Mouse (Mus musculus) thymus, adult 2 months (tissue): ENCODE measurements around the gene Plaur. TPM values are rescaled to one million over a fixed set of nuclear protein-coding genes. Genes with fewer than 3 reads are reported as not detected.
A peak's percentile ranks its signal among the peaks of the same experiment; 100 is the strongest.

Source experiments
- DNase-seq: peaks from one replicate; pipeline ENCODE4 v3.0.0; 2021
- H3K27ac ChIP-seq: fragments of 200-500 bp; 2 replicates; pipeline ENCODE4 v1.5.1; 2012; ENCODE audit warnings: low read length, control low read depth; ENCODE audit not compliant: control insufficient read depth, insufficient read depth
- H3K27me3 ChIP-seq: fragments of 200-500 bp; 2 replicates; pipeline ENCODE4 v1.6.1; 2012; ENCODE audit warnings: mild to moderate bottlenecking, low read length, moderate library complexity, mixed read lengths; ENCODE audit not compliant: control insufficient read depth, insufficient read depth
- H3K36me3 ChIP-seq: fragments of 200-500 bp; 2 replicates; pipeline ENCODE4 v1.6.1; 2012; ENCODE audit warnings: mild to moderate bottlenecking, low read length, moderate library complexity; ENCODE audit not compliant: control insufficient read depth, insufficient read depth
- H3K4me1 ChIP-seq: fragments of 200-500 bp; replicated peaks from 2 replicates; pipeline ENCODE4 v1.6.1; 2012; ENCODE audit warnings: low read length; ENCODE audit not compliant: control insufficient read depth, insufficient read depth
- H3K4me3 ChIP-seq: fragments of 200-500 bp; 2 replicates; pipeline ENCODE4 v1.5.1; 2012; ENCODE audit warnings: mild to moderate bottlenecking, low read length, control low read depth, moderate library complexity; ENCODE audit not compliant: control insufficient read depth, insufficient read depth
- CTCF ChIP-seq: fragments of 200-500 bp; IDR thresholded peaks from 2 replicates; pipeline ENCODE4 v1.5.1; 2012; ENCODE audit warnings: mild to moderate bottlenecking, control low read depth, low read length, moderate library complexity, borderline replicate concordance; ENCODE audit not compliant: control insufficient read depth, poor library complexity, insufficient read depth; ENCODE audit errors: extremely low read depth
- POLR2A ChIP-seq: fragments of 200-500 bp; IDR thresholded peaks from 2 replicates; pipeline ENCODE4 v1.6.1; 2012; ENCODE audit warnings: mild to moderate bottlenecking, low read length, control low read depth, moderate library complexity; ENCODE audit not compliant: control insufficient read depth, poor library complexity, insufficient read depth; ENCODE audit errors: extremely low read depth
- WGBS: fragments of 180-500 bp; shearing (Covaris S2); methylation state at CpG from one replicate; pipeline ENCODE4 v1.1.7; 2018; 5-methylcytosine and 5-hydroxymethylcytosine counted together
- polyA plus RNA-seq: library from polyadenylated mRNA; depleted of rRNA; stranded (reverse); fragments of >200 nt; gene quantifications from 2 replicates; pipeline ENCODE4 v1.2.3, GENCODE M21; 2012

Gene Plaur
- polyA plus RNA-seq, 1 experiment = 9.5 TPM

- 13% methylated on average over 1 of the region's 1 CpGs for WGBS
- H3K27ac ChIP-seq = no peak overlapping the region
- DNase-seq = peak; percentile 86
- no peak overlapping the region for H3K4me3 ChIP-seq
- no peaks in the 10 kb centered on the region for H3K27me3 ChIP-seq
- TF ChIP-seq POLR2A = no peak
- TF ChIP-seq CTCF = peak; percentile 91; the same call in 1 of the 2 replicates
- no peaks in the 10 kb centered on the region for H3K36me3 ChIP-seq
- peaks cover 7% of the 10 kb centered on the region for H3K4me1 ChIP-seq
These were observed 20.5 kb upstream of the Plaur start for GRCm38 (mm10) chr7:24441785-24442184.

- Histone ChIP-seq H3K27me3 (no peaks in the 10 kb centered on the region), H3K4me1 (peaks cover 7% of the 10 kb centered on the region), H3K4me3 (no peak overlapping the region), H3K27ac (no peak overlapping the region), H3K36me3 (no peaks in the 10 kb centered on the region)
- TF ChIP-seq POLR2A (no peak), CTCF (no peak)
- 78% methylated on average over 8 of the region's 8 CpGs for WGBS
- DNase-seq = no peak
These were observed 20.0 kb upstream of the Plaur start for GRCm38 (mm10) chr7:24442313-24442712.

- no peaks in the 10 kb centered on the region for H3K36me3 ChIP-seq
- DNase-seq = no peak
- peaks cover 16% of the 10 kb centered on the region for H3K4me1 ChIP-seq
- no peak overlapping the region for H3K4me3 ChIP-seq
- TF ChIP-seq CTCF = no peak
- TF ChIP-seq POLR2A = no peak
- no peak overlapping the region for H3K27ac ChIP-seq
- no peaks in the 10 kb centered on the region for H3K27me3 ChIP-seq
- WGBS = 75% methylated on average over 9 of the region's 9 CpGs
These were observed 16.9 kb upstream of the Plaur start for GRCm38 (mm10) chr7:24445266-24445926.

- Histone ChIP-seq H3K27ac (no peak overlapping the region), H3K4me1 (peaks cover 29% of the 10 kb centered on the region), H3K36me3 (no peaks in the 10 kb centered on the region), H3K27me3 (no peaks in the 10 kb centered on the region), H3K4me3 (no peak overlapping the region)
- DNase-seq = no peak
- no peak for TF ChIP-seq CTCF
- TF ChIP-seq POLR2A = no peak
- 82% methylated on average over 7 of the region's 7 CpGs for WGBS
These were observed 15.5 kb upstream of the Plaur start for GRCm38 (mm10) chr7:24446697-24447340.

GRCm38 (mm10) chr7:24448782-24449517 lies 13.3 kb upstream of the Plaur start:
- Histone ChIP-seq H3K36me3 (no peaks in the 10 kb centered on the region), H3K4me3 (no peak overlapping the region), H3K27me3 (no peaks in the 10 kb centered on the region), H3K4me1 (peaks cover 49% of the 10 kb centered on the region), H3K27ac (no peak overlapping the region)
- no peak for DNase-seq
- TF ChIP-seq POLR2A (no peak), CTCF (no peak)
- WGBS = 85% methylated on average over 14 of the region's 14 CpGs

DNA sequence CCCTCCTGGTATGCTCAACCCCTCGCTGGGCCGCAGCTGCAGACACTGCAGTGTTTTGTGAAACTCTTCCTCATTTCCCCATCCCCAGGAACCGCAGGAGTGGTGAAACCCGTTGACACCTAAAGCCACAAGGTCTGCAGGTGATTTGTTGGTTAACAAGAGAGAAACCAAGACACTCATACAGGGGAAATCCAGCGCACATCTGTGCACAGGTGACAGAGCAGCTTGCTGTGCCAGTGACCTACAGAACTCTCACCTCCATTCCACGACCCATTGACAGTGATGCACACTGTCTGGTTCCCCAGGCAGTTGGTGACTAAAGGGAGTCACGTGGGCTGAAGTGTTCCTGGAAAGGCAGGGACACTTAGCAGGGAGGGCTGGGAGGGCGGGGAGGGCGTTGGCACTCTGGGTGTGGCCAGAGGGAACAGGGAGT lies 11.7 kb upstream of the Plaur start:
- Histone ChIP-seq H3K27ac (peak overlapping the region; percentile 31; the same call in 1 of the 2 replicates), H3K4me1 (peaks cover 50% of the 10 kb centered on the region), H3K27me3 (no peaks in the 10 kb centered on the region), H3K36me3 (no peaks in the 10 kb centered on the region), H3K4me3 (no peak overlapping the region)
- DNase-seq = peak; percentile 35
- no peak for TF ChIP-seq POLR2A
- TF ChIP-seq CTCF = no peak
- 9% methylated on average over 9 of the region's 9 CpGs for WGBS
